Mouse (Mus musculus) hindbrain, embryonic 11.5 days (tissue): ENCODE results near the gene Lrfn1. TPM values are rescaled to one million over a fixed set of nuclear protein-coding genes. Genes with fewer than 3 reads are reported as not detected.
A peak's percentile ranks its signal among the peaks of the same experiment; 100 is the strongest.

Experiments used
- ATAC-seq: fragments of 200-750 bp; cut with Nextera tagmentation; 2 replicates; pipeline ENCODE4 v1.8.0; 2017; ENCODE audit warnings: mild to moderate bottlenecking, moderate TSS enrichment, moderate library complexity; ENCODE audit not compliant: low FRiP score
- DNase-seq: peaks from one replicate; pipeline ENCODE4 v3.0.0-alpha.2; 2015; ENCODE audit warnings: low spot score
- H3K27ac ChIP-seq: fragments of 300-500 bp; sonication (generic); 2 replicates; pipeline ENCODE4 v1.5.1; 2014; ENCODE audit warnings: mild to moderate bottlenecking, low read depth, low read length
- H3K27me3 ChIP-seq: fragments of 300-500 bp; sonication (generic); 2 replicates; pipeline ENCODE4 v1.6.1; 2014; ENCODE audit warnings: mild to moderate bottlenecking, low read length, moderate library complexity, mixed read lengths; ENCODE audit not compliant: control insufficient read depth, insufficient read depth
- H3K36me3 ChIP-seq: fragments of 300-500 bp; sonication (generic); 2 replicates; pipeline ENCODE4 v1.6.1; 2014; ENCODE audit warnings: mild to moderate bottlenecking, low read length, moderate library complexity, mixed read lengths; ENCODE audit not compliant: control insufficient read depth, insufficient read depth
- H3K4me1 ChIP-seq: fragments of 300-500 bp; sonication (generic); replicated peaks from 2 replicates; pipeline ENCODE4 v1.6.1; 2014; ENCODE audit warnings: low read length, mixed read lengths; ENCODE audit not compliant: control insufficient read depth, insufficient read depth
- H3K4me2 ChIP-seq: fragments of 300-500 bp; sonication (generic); replicated peaks from 2 replicates; pipeline ENCODE4 v1.6.1; 2014; ENCODE audit warnings: mild to moderate bottlenecking, low read depth, low read length
- H3K4me3 ChIP-seq: fragments of 300-500 bp; sonication (generic); 2 replicates; pipeline ENCODE4 v1.5.1; 2014; ENCODE audit warnings: low read depth, low read length
- H3K9ac ChIP-seq: fragments of 300-500 bp; sonication (generic); 2 replicates; pipeline ENCODE4 v1.6.1; 2014; ENCODE audit warnings: low read depth, low read length
- H3K9me3 ChIP-seq: fragments of 300-500 bp; sonication (generic); 2 replicates; pipeline ENCODE4 v1.6.1; 2016; ENCODE audit warnings: low read length; ENCODE audit not compliant: control insufficient read depth
- WGBS: fragments of 180-500 bp; shearing (Covaris S2); extraction: QIAGEN DNeasy Blood & Tissue Kit; methylation state at CpG from one replicate; pipeline ENCODE4 v1.1.7; 2014; 5-methylcytosine and 5-hydroxymethylcytosine counted together
- polyA plus RNA-seq: library from polyadenylated mRNA; unstranded; fragments of >200 nt; fragmentation: Nextera tagmentation; extraction: Ambion mirVana; gene quantifications from 2 replicates; pipeline ENCODE4 v1.2.1, GENCODE M21; 2014

The Lrfn1 gene
- polyA plus RNA-seq, 1 experiment from 2014 or later, result 5.8 TPM

- 81% methylated on average over 1 of the region's 1 CpGs for WGBS
- Histone ChIP-seq H3K4me1 (peaks cover 3% of the 10 kb centered on the region; the same call in 1 of the 2 replicates), H3K36me3 (no peaks in the 10 kb centered on the region), H3K9ac (no peak overlapping the region), H3K9me3 (no peaks in the 10 kb centered on the region), H3K27ac (no peak overlapping the region), H3K4me2 (no peak overlapping the region), H3K4me3 (no peak overlapping the region), H3K27me3 (no peaks in the 10 kb centered on the region)
- DNase-seq (no peak), ATAC-seq (no peak)
These were observed 21.3 kb upstream of the Lrfn1 start for GRCm38 (mm10) chr7:28430512-28430911.

- WGBS, result 87% methylated on average over 2 of the region's 2 CpGs
These were observed 19.5 kb upstream of the Lrfn1 start for GRCm38 (mm10) chr7:28432252-28432651.

DNA sequence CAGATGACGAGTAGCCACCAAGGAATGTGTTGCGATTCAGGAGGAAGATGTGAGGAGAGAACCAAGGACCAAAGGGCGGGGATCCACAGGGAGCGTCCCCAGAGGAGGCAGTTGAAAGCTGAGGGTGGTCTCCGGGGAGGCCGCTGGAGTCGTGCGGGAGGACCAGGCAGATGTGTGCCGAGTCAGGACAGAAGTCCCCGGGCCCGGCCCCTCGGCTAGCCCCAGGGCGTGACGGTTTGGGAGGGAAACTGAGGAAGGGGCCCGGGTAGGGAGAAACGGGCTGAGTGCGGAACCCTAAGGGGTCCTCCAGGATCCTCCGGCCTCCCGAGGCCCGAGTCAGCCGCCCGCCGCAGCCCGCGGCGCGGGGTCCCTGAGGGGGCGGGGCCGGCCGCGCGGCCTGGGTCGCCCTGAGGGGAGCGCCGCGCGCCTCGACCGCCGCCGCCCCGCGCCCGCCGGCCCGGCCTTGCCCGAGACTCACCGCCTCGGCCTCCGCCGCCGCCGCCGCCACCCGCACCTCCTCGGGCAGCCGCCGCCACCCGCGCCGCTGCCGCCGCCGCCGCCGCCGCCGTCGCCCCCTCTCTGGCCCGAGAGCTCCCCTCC, 16.0 kb upstream of the Lrfn1 start:
- H3K27ac ChIP-seq, result peak overlapping the region; percentile 18; the same call in 1 of the 2 replicates
- under 1% methylated on average over 25 of the region's 70 CpGs for WGBS

More at GRCm38 (mm10) chr7:28432252-28432651, 19.5 kb upstream of the Lrfn1 start:
- Histone ChIP-seq H3K27me3 (no peaks in the 10 kb centered on the region), H3K4me2 (no peak overlapping the region), H3K4me1 (peaks cover 5% of the 10 kb centered on the region; the same call in 1 of the 2 replicates), H3K9ac (no peak overlapping the region), H3K4me3 (no peak overlapping the region), H3K9me3 (no peaks in the 10 kb centered on the region), H3K36me3 (no peaks in the 10 kb centered on the region), H3K27ac (no peak overlapping the region)
- ATAC-seq (no peak), DNase-seq (no peak)

DNA sequence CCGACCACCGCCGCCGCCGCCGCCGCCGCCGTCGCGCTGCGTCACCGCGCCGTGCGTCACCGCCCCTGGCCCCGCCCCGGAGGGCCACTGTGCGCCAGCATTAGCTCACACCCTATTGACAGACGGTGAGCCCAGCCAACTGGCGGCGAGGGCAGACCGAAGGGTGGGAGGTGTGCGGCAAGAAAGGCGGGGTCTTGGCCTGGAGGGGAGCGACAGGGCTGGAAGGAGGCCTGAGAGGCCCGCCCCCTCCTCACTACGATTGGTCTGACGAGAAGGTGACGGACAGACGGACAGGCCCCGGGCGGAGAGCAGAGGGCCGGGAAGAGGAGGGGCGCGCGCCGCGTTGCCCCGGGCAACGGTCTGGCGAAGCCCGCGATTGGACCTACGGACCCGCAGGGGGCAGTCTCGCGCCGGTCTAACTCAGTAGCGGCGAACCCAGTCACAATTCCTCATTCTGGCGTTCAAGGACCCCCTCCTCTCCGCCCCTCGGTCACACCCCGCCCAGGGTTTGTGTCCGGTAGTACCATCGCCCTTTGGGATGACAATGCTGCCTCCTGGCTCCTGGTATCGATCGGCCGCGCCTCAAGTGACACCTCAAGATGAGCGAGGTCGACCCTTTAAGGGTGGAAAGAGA, 15.4 kb upstream of the Lrfn1 start:
- no peaks in the 10 kb centered on the region for H3K9me3 ChIP-seq
- H3K4me1 ChIP-seq, result peaks cover 5% of the 10 kb centered on the region; the same call in 1 of the 2 replicates
- peak overlapping the region; percentile 53; the same call in 1 of the 2 replicates for H3K27ac ChIP-seq
- peak overlapping the region; percentile 72 for H3K4me3 ChIP-seq
- DNase-seq (peak; percentile 99), ATAC-seq (peak; percentile 99)
- H3K4me2 ChIP-seq, result peak overlapping the region; percentile 60
- H3K27me3 ChIP-seq, result no peaks in the 10 kb centered on the region
- no peaks in the 10 kb centered on the region for H3K36me3 ChIP-seq
- peak overlapping the region; percentile 83 for H3K9ac ChIP-seq
- WGBS, result under 1% methylated on average over 43 of the region's 64 CpGs

More for the DNA sequence above, 16.0 kb upstream of the Lrfn1 start:
- Histone ChIP-seq H3K4me3 (peak overlapping the region; percentile 72), H3K4me1 (peaks cover 5% of the 10 kb centered on the region; the same call in 1 of the 2 replicates), H3K9me3 (no peaks in the 10 kb centered on the region), H3K36me3 (no peaks in the 10 kb centered on the region), H3K27me3 (no peaks in the 10 kb centered on the region), H3K9ac (peak overlapping the region; percentile 83), H3K4me2 (peak overlapping the region; percentile 55)
- peak; percentile 61 for DNase-seq
- ATAC-seq, result peak; percentile 55

GRCm38 (mm10) chr7:28436932-28437570, 14.7 kb upstream of the Lrfn1 start, which contains the start of gene Gmfg:
TSS of gene Gmfg (plus strand) at chr7:28437447.
- Histone ChIP-seq H3K36me3 (no peaks in the 10 kb centered on the region), H3K4me3 (peak within 1 kb of the TSS; percentile 72), H3K27ac (peak within 1 kb of the TSS; percentile 53; the same call in 1 of the 2 replicates), H3K9me3 (no peaks in the 10 kb centered on the region), H3K27me3 (no peaks in the 10 kb centered on the region), H3K4me2 (peak within 1 kb of the TSS; percentile 60), H3K4me1 (peaks cover 5% of the 10 kb centered on the region; the same call in 1 of the 2 replicates), H3K9ac (peak within 1 kb of the TSS; percentile 56)
- ATAC-seq (peak; percentile 53), DNase-seq (peak; percentile 86)
- WGBS, result 3% methylated on average over 16 of the region's 16 CpGs

- no peaks in the 10 kb centered on the region for H3K27me3 ChIP-seq
- peaks cover 5% of the 10 kb centered on the region; the same call in 1 of the 2 replicates for H3K4me1 ChIP-seq
- H3K9me3 ChIP-seq, result no peaks in the 10 kb centered on the region
- ATAC-seq, result no peak
- H3K36me3 ChIP-seq, result no peaks in the 10 kb centered on the region
- no peak overlapping the region for H3K4me2 ChIP-seq
- no peak overlapping the region for H3K4me3 ChIP-seq
- no peak for DNase-seq
- H3K27ac ChIP-seq, result no peak overlapping the region
- no peak overlapping the region for H3K9ac ChIP-seq
These were observed 13.8 kb upstream of the Lrfn1 start for GRCm38 (mm10) chr7:28437964-28438363.

- Histone ChIP-seq H3K27ac (no peak overlapping the region), H3K4me3 (no peak overlapping the region), H3K27me3 (no peaks in the 10 kb centered on the region), H3K4me1 (peaks cover 5% of the 10 kb centered on the region; the same call in 1 of the 2 replicates), H3K9me3 (no peaks in the 10 kb centered on the region), H3K36me3 (no peaks in the 10 kb centered on the region), H3K4me2 (no peak overlapping the region), H3K9ac (no peak overlapping the region)
- ATAC-seq, result no peak
- 82% methylated on average over 2 of the region's 2 CpGs for WGBS
- DNase-seq, result no peak
These were observed 13.0 kb upstream of the Lrfn1 start for GRCm38 (mm10) chr7:28438771-28439170.

DNA sequence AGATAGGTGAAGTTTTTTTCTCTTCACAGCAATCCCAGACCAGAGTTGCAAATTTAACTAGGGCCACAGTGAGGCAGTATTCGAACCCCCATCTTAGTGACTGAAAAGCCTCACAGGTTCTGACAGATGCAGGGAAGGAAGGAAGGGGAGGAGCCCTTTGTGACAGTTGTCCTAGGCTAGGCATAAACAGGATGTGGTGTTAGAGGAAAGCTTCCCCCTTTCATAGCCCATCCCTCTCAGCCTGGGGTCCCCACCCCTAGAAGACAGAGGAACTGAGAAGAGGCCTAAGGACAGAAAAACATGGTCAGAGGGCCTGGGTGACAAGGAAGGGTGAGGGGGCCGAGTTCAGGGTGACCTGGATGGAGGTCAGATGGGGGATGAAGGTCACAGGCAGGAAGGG, 11.0 kb upstream of the Lrfn1 start:
- WGBS, result 69% methylated on average over 2 of the region's 2 CpGs
- Histone ChIP-seq H3K27ac (no peak overlapping the region), H3K4me3 (no peak overlapping the region), H3K27me3 (0 out of 2 replicates have a peak, but pooled peaks cover under 1% of the 10 kb centered on the region), H3K4me2 (no peak overlapping the region), H3K9ac (no peak overlapping the region), H3K36me3 (no peaks in the 10 kb centered on the region), H3K9me3 (no peaks in the 10 kb centered on the region), H3K4me1 (0 out of 2 replicates have a peak, but pooled peaks cover 2% of the 10 kb centered on the region)
- ATAC-seq, result no peak
- no peak for DNase-seq
